Mouse (Mus musculus): ENCODE results near the gene 4930452B06Rik.
"Not testable (repeated sequence)": the region's sequence is repeated elsewhere in the genome, so short reads cannot be mapped to it uniquely, and the experiment has no call there.

- not testable (repeated sequence) for TF ChIP-seq GATA1, TAL1 (IDR thresholded peaks at IDR 0.05; ENCODE audit: low read length)
Measured at GRCm38 (mm10) chr14:8614430-8614829, 51.6 kb downstream of the 4930452B06Rik start.
